Mouse (Mus musculus) cortical plate, adult 2 months (tissue): ENCODE results near the gene Mtx1.

ENCODE experiments used
- CTCF ChIP-seq: fragments of 200-500 bp; IDR thresholded peaks from 2 replicates; pipeline ENCODE4 v1.5.1; 2011; ENCODE audit warnings: mild to moderate bottlenecking, control low read depth, low read length; ENCODE audit not compliant: insufficient read depth; ENCODE audit errors: extremely low read depth
- POLR2A ChIP-seq: fragments of 200-500 bp; IDR thresholded peaks from 2 replicates; pipeline ENCODE4 v1.6.1; 2011; ENCODE audit warnings: mild to moderate bottlenecking, low read length, control low read depth; ENCODE audit not compliant: insufficient read depth; ENCODE audit errors: extremely low read depth

DNA sequence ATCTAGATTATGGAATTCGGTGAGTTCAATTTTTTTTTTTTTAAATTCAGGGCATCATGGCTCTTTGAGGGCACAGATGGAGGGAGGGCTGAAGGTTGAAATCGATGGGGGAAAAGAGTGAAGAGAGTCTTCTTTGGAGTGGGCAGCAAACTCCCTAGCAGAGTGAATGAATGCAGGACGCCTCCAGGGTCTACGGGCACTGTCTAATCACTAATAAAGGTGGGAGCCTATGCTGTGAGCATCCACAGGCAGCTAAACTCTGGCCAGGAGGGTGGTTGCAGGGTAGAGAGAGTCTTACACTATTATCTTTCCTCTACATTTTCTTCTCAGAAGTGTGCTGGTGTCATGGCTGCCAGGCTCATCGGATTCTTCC, 23.8 kb downstream of the Mtx1 start:
- TF ChIP-seq CTCF = no peak
- no peak for TF ChIP-seq POLR2A
